Mouse (Mus musculus): ENCODE data around the gene Cux2.

- TF ChIP-seq POLR2A (IDR thresholded peaks at IDR 0.05; ENCODE audit: low read depth, low read length) (no peak), CTCF (IDR thresholded peaks at IDR 0.05; ENCODE audit: extremely low read depth, insufficient read depth, insufficient read length, insufficient replicate concordance) (no peak)
Observed at GRCm38 (mm10) chr5:122019288-122019687, 30.6 kb downstream of the Cux2 start.

Measured in spleen, adult 2 months (tissue).